Mouse (Mus musculus) forebrain, embryonic 15.5 days (tissue): ENCODE results near the gene Fads3. TPM values are rescaled to one million over a fixed set of nuclear protein-coding genes. Genes with fewer than 3 reads are reported as not detected.

Experiments used
- ATAC-seq: fragments of 200-750 bp; cut with Nextera tagmentation; replicated peaks from 2 replicates; pipeline ENCODE4 v1.8.0; 2017; ENCODE audit warnings: mild to moderate bottlenecking, moderate TSS enrichment, moderate library complexity
- H3K27ac ChIP-seq: fragments of 300-500 bp; sonication (generic); replicated peaks from 2 replicates; pipeline ENCODE4 v1.5.1; 2015; ENCODE audit warnings: mild to moderate bottlenecking, inconsistent platforms
- H3K27me3 ChIP-seq: fragments of 300-500 bp; sonication (generic); 2 replicates; pipeline ENCODE4 v1.6.1; 2015; ENCODE audit warnings: inconsistent platforms
- H3K36me3 ChIP-seq: fragments of 300-500 bp; sonication (generic); 2 replicates; pipeline ENCODE4 v1.6.1; 2015; ENCODE audit warnings: mild to moderate bottlenecking, inconsistent platforms
- H3K4me1 ChIP-seq: fragments of 300-500 bp; sonication (generic); 2 replicates; pipeline ENCODE4 v1.6.1; 2015; ENCODE audit warnings: inconsistent platforms
- H3K4me2 ChIP-seq: fragments of 300-500 bp; sonication (generic); replicated peaks from 2 replicates; pipeline ENCODE4 v1.6.1; 2015; ENCODE audit warnings: mild to moderate bottlenecking, inconsistent platforms
- H3K4me3 ChIP-seq: fragments of 300-500 bp; sonication (generic); 2 replicates; pipeline ENCODE4 v1.5.1; 2015; ENCODE audit warnings: mild to moderate bottlenecking, inconsistent platforms
- H3K9ac ChIP-seq: fragments of 300-500 bp; sonication (generic); replicated peaks from 2 replicates; pipeline ENCODE4 v1.6.1; 2015; ENCODE audit warnings: mild to moderate bottlenecking, inconsistent platforms
- H3K9me3 ChIP-seq: fragments of 300-500 bp; sonication (generic); 2 replicates; pipeline ENCODE4 v1.6.1; 2016; ENCODE audit warnings: inconsistent platforms
- WGBS: fragments of 180-500 bp; shearing (Covaris S2); methylation state at CpG from one replicate; pipeline ENCODE4 v1.1.7; 2015; ENCODE audit warnings: mixed read lengths; 5-methylcytosine and 5-hydroxymethylcytosine counted together
- polyA plus RNA-seq: library from polyadenylated mRNA; unstranded; fragments of >200 nt; fragmentation: Nextera tagmentation; extraction: Ambion mirVana; gene quantifications from 2 replicates; pipeline ENCODE4 v1.2.1, GENCODE M21; 2015

The Fads3 gene
- polyA plus RNA-seq, 1 experiment from 2014 or later, result 15.3 TPM

GRCm38 (mm10) chr19:10094695-10095094, 53.3 kb downstream of the Fads3 start:
- H3K27me3 ChIP-seq, result no peaks in the 10 kb centered on the region
- no peak for ATAC-seq
- peaks cover 56% of the 10 kb centered on the region for H3K4me1 ChIP-seq
- no peaks in the 10 kb centered on the region for H3K9me3 ChIP-seq
- H3K36me3 ChIP-seq, result peaks cover 28% of the 10 kb centered on the region
- H3K4me2 ChIP-seq, result no peak overlapping the region
- 80% methylated on average over 4 of the region's 4 CpGs for WGBS
- H3K9ac ChIP-seq, result no peak overlapping the region
- H3K27ac ChIP-seq, result no peak overlapping the region
- H3K4me3 ChIP-seq, result no peak overlapping the region

- H3K4me3 ChIP-seq, result no peak overlapping the region
These were observed 55.1 kb downstream of the Fads3 start for GRCm38 (mm10) chr19:10096371-10096876.

DNA sequence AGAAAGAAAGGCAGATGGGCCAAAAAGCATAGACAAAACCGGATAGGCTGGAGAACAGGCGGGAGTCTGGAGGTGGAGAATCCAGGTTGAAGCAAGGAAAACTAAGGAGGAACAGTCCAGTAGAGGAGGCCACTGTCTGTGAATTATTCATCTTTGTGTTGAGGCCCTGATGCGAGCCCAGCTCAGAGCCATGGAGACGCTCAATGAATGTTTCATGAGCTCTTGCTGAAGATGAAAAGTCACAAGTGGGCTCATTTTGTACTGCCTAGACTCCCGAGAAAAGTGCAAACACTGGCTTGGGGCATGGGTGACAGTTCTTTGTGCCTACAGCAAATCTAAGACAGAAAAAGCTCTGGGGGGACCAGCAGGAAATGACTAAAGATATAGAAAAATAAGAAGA, 56.5 kb downstream of the Fads3 start:
- H3K4me3 ChIP-seq, result peak overlapping the region; percentile 84
- WGBS, result 40% methylated on average over 5 of the region's 5 CpGs
- H3K4me1 ChIP-seq, result peaks cover 72% of the 10 kb centered on the region
- H3K4me2 ChIP-seq, result peak overlapping the region; percentile 73
- no peaks in the 10 kb centered on the region for H3K9me3 ChIP-seq
- H3K36me3 ChIP-seq, result peaks cover 9% of the 10 kb centered on the region
- H3K9ac ChIP-seq, result 0 out of 2 replicates have a peak overlapping the region, but pooled peaks have one; percentile 13
- ATAC-seq, result no peak
- H3K27ac ChIP-seq, result peak overlapping the region; percentile 35; the same call in 1 of the 2 replicates
- no peaks in the 10 kb centered on the region for H3K27me3 ChIP-seq

More at GRCm38 (mm10) chr19:10096371-10096876, 55.1 kb downstream of the Fads3 start:
- Histone ChIP-seq H3K9ac (no peak overlapping the region), H3K27me3 (no peaks in the 10 kb centered on the region), H3K4me2 (no peak overlapping the region), H3K27ac (no peak overlapping the region), H3K36me3 (peaks cover 11% of the 10 kb centered on the region), H3K4me1 (peaks cover 64% of the 10 kb centered on the region), H3K9me3 (no peaks in the 10 kb centered on the region)
- 94% methylated on average over 2 of the region's 2 CpGs for WGBS
- ATAC-seq, result no peak

- under 1% methylated on average over 21 of the region's 21 CpGs for WGBS
- Histone ChIP-seq H3K36me3 (no peaks in the 10 kb centered on the region), H3K27ac (peak overlapping the region; percentile 99), H3K4me2 (peak overlapping the region; percentile 73), H3K9ac (peak overlapping the region; percentile 94), H3K4me1 (peaks cover 58% of the 10 kb centered on the region), H3K27me3 (no peaks in the 10 kb centered on the region), H3K4me3 (peak overlapping the region; percentile 84), H3K9me3 (no peaks in the 10 kb centered on the region)
- peak; percentile 60 for ATAC-seq
These were observed 59.3 kb downstream of the Fads3 start for GRCm38 (mm10) chr19:10100631-10101071.

GRCm38 (mm10) chr19:10101341-10102053, 60.1 kb downstream of the Fads3 start, which contains the start of gene Fads2:
TSS of gene Fads2 (minus strand) at chr19:10101746.
- no peaks in the 10 kb centered on the region for H3K27me3 ChIP-seq
- peaks cover 49% of the 10 kb centered on the region for H3K4me1 ChIP-seq
- H3K27ac ChIP-seq, result peak within 1 kb of the TSS; percentile 99
- peak; percentile 97 for ATAC-seq
- peak within 1 kb of the TSS; percentile 84 for H3K4me3 ChIP-seq
- no peaks in the 10 kb centered on the region for H3K36me3 ChIP-seq
- H3K9ac ChIP-seq, result peak within 1 kb of the TSS; percentile 94
- peak within 1 kb of the TSS; percentile 73 for H3K4me2 ChIP-seq
- H3K9me3 ChIP-seq, result no peaks in the 10 kb centered on the region
- under 1% methylated on average over 44 of the region's 57 CpGs for WGBS

DNA sequence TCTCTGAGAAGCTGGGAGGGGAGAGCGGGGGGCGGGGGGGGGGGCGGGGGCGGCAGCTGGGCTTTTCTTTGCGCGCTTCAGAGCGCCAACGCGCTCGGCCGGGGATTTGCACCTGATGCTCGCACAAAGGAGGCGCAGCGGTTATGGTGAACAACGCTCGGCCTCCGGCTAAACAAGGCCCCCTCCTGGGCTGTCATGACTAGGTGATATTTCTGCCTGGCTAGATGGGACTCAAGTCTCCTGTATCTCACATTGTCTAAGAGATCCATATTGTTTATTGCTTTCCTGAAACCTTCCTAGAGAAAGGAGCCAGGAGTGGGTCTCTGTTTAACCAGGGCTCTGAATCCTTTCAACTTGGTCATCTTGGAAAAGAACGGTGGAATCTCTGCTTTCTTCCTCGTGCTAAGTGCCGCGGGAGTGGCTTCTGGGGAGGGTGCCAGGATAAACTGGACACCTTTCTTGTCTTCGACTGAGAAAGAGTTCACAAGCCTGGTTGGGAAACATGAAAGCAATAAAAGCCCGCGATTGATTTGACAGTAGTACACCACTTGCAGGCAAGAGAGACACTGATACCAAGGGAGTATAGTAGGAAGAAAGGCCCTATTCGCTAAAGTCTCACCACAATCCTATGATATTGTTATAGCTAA, 60.8 kb downstream of the Fads3 start:
- Histone ChIP-seq H3K9ac (peak overlapping the region; percentile 94), H3K4me3 (peak overlapping the region; percentile 84), H3K4me2 (peak overlapping the region; percentile 73), H3K9me3 (no peaks in the 10 kb centered on the region), H3K4me1 (peaks cover 42% of the 10 kb centered on the region), H3K27ac (peak overlapping the region; percentile 99), H3K27me3 (no peaks in the 10 kb centered on the region), H3K36me3 (no peaks in the 10 kb centered on the region)
- ATAC-seq, result peak; percentile 68
- WGBS, result 3% methylated on average over 25 of the region's 25 CpGs

- no peaks in the 10 kb centered on the region for H3K36me3 ChIP-seq
- H3K4me3 ChIP-seq, result no peak overlapping the region
- no peak overlapping the region for H3K9ac ChIP-seq
- H3K9me3 ChIP-seq, result no peaks in the 10 kb centered on the region
- ATAC-seq, result no peak
- 77% methylated on average over 6 of the region's 6 CpGs for WGBS
- H3K27ac ChIP-seq, result no peak overlapping the region
- H3K27me3 ChIP-seq, result no peaks in the 10 kb centered on the region
- H3K4me2 ChIP-seq, result no peak overlapping the region
- H3K4me1 ChIP-seq, result peaks cover 22% of the 10 kb centered on the region
These were observed 62.9 kb downstream of the Fads3 start for GRCm38 (mm10) chr19:10104234-10104633.

- Histone ChIP-seq H3K27ac (no peak overlapping the region), H3K4me3 (no peak overlapping the region), H3K4me2 (no peak overlapping the region), H3K27me3 (no peaks in the 10 kb centered on the region), H3K4me1 (peaks cover 14% of the 10 kb centered on the region), H3K9me3 (no peaks in the 10 kb centered on the region), H3K36me3 (no peaks in the 10 kb centered on the region), H3K9ac (no peak overlapping the region)
- 91% methylated on average over 10 of the region's 10 CpGs for WGBS
- ATAC-seq, result no peak
These were observed 63.7 kb downstream of the Fads3 start for GRCm38 (mm10) chr19:10105034-10105493.

- Histone ChIP-seq H3K9me3 (no peaks in the 10 kb centered on the region), H3K4me1 (peaks cover 9% of the 10 kb centered on the region), H3K9ac (no peak overlapping the region), H3K4me3 (no peak overlapping the region), H3K27me3 (no peaks in the 10 kb centered on the region), H3K4me2 (no peak overlapping the region), H3K27ac (no peak overlapping the region), H3K36me3 (no peaks in the 10 kb centered on the region)
- 79% methylated on average over 2 of the region's 2 CpGs for WGBS
- ATAC-seq, result no peak
These were observed 65.3 kb downstream of the Fads3 start for GRCm38 (mm10) chr19:10106634-10107033.

DNA sequence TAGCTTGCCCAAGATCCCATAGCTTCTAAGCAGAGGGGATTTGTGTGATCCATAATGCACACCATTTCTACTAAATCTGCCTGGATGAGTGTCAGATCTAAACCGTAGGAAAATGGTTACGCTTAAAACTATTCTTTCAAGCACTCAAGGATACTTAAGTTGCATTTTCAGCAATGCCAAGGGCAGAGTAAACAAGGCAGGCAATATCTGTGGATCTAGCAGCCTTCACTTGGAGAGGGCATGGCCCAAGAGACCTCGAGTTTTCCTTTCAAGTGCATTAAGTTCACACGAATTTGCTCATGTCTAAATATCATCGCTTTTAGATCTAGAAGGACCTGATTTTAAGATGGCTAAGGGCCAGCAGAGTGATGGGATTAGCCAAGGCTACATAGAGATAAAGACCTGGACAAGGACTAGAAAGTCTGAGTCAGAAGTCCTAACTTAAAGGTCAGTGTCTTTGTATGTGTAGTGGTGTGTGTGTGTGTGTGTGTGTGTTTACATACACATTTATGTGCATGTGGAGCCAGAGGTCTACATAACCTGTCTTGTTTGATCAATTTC, 65.8 kb downstream of the Fads3 start:
- Histone ChIP-seq H3K27ac (no peak overlapping the region), H3K36me3 (no peaks in the 10 kb centered on the region), H3K9me3 (no peaks in the 10 kb centered on the region), H3K4me3 (no peak overlapping the region), H3K9ac (no peak overlapping the region), H3K4me1 (peaks cover 8% of the 10 kb centered on the region), H3K4me2 (no peak overlapping the region), H3K27me3 (no peaks in the 10 kb centered on the region)
- 92% methylated on average over 5 of the region's 5 CpGs for WGBS
- no peak for ATAC-seq

DNA sequence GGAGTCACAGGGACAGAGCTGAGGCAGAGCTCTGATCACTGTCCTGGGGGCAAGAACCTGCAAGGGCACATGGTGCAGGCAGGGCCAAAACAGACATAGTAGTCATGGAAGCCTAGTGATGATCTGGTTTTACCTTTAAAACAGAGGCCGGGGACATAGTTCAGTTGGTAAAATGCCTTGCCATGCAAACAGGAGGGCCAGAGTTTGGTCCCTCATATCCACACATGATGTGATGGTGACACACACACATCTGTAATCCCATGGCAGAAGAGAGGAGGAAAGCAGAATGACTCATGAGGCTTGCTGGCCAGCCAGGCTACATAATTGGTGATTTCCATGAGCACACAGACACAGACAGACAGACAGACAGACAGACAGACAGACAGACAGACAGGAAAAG, 66.8 kb downstream of the Fads3 start:
- 89% methylated on average over 1 of the region's 1 CpGs for WGBS

DNA sequence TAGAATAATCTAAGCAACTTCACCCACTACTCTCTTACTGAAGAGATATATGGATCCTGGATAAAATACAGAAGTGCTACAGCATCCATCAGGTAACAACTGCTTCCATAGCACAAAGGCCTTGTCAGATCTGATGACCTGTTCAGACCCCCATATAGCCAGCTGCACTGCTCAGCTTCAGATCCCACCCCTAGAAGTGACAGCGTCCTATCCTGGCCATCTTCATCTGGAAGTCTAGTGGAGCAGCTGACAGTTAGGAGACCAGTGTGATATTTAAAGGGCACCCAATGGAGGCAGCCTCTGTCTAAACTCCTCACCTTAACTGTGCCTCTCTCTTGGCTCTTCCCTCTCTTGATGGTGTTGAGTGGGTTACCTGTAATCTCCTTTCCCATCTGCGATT, 67.3 kb downstream of the Fads3 start:
- Histone ChIP-seq H3K4me1 (no peaks in the 10 kb centered on the region), H3K36me3 (no peaks in the 10 kb centered on the region), H3K27ac (no peak overlapping the region), H3K4me3 (no peak overlapping the region), H3K27me3 (no peaks in the 10 kb centered on the region), H3K9ac (no peak overlapping the region), H3K4me2 (no peak overlapping the region), H3K9me3 (no peaks in the 10 kb centered on the region)
- ATAC-seq, result no peak
- WGBS, result 98% methylated on average over 2 of the region's 2 CpGs

More for the DNA sequence above, 66.8 kb downstream of the Fads3 start:
- H3K4me2 ChIP-seq, result no peak overlapping the region
- H3K9ac ChIP-seq, result no peak overlapping the region
- H3K4me1 ChIP-seq, result no peaks in the 10 kb centered on the region
- ATAC-seq, result no peak
- H3K27ac ChIP-seq, result no peak overlapping the region
- H3K27me3 ChIP-seq, result no peaks in the 10 kb centered on the region
- no peak overlapping the region for H3K4me3 ChIP-seq
- H3K9me3 ChIP-seq, result no peaks in the 10 kb centered on the region
- no peaks in the 10 kb centered on the region for H3K36me3 ChIP-seq
